Mouse (Mus musculus) megakaryocyte, embryonic 14.5 days (primary cell): ENCODE data around the gene Sytl2. TPM values are rescaled to one million over a fixed set of nuclear protein-coding genes. Genes with fewer than 3 reads are reported as not detected.

Source experiments
- H3K27me3 ChIP-seq: replicated peaks from 2 replicates; pipeline ENCODE3; 2012; ENCODE audit warnings: inconsistent platforms
- H3K36me3 ChIP-seq: replicated peaks from 2 replicates; pipeline ENCODE3; 2012; ENCODE audit warnings: low read length, inconsistent platforms, mixed read lengths
- H3K4me1 ChIP-seq: 2 replicates; pipeline ENCODE4 v1.6.1; 2012; ENCODE audit warnings: inconsistent platforms
- H3K4me3 ChIP-seq: replicated peaks from 2 replicates; pipeline ENCODE3; 2012; ENCODE audit warnings: moderate library complexity, mild to moderate bottlenecking, inconsistent platforms
- H3K9me3 ChIP-seq: 2 replicates; pipeline ENCODE4 v1.6.1; 2012; ENCODE audit warnings: inconsistent platforms
- FLI1 ChIP-seq: IDR thresholded peaks from 2 replicates; pipeline ENCODE4 v1.6.1; 2012; ENCODE audit warnings: low read length, inconsistent platforms, mixed read lengths
- GATA1 ChIP-seq: IDR thresholded peaks from 3 replicates; pipeline ENCODE4 v1.6.1; 2012; ENCODE audit warnings: mixed read lengths, low read length, inconsistent platforms, borderline replicate concordance
- polyA plus RNA-seq: library from polyadenylated mRNA; stranded (reverse); fragments of >175 nt; gene quantifications from 2 replicates; pipeline ENCODE4 v1.2.3, GENCODE M21; 2012; ENCODE audit warnings: low replicate concordance; ENCODE audit not compliant: insufficient read depth

Sytl2 gene
- polyA plus RNA-seq, 1 experiment = 0.37 TPM

DNA sequence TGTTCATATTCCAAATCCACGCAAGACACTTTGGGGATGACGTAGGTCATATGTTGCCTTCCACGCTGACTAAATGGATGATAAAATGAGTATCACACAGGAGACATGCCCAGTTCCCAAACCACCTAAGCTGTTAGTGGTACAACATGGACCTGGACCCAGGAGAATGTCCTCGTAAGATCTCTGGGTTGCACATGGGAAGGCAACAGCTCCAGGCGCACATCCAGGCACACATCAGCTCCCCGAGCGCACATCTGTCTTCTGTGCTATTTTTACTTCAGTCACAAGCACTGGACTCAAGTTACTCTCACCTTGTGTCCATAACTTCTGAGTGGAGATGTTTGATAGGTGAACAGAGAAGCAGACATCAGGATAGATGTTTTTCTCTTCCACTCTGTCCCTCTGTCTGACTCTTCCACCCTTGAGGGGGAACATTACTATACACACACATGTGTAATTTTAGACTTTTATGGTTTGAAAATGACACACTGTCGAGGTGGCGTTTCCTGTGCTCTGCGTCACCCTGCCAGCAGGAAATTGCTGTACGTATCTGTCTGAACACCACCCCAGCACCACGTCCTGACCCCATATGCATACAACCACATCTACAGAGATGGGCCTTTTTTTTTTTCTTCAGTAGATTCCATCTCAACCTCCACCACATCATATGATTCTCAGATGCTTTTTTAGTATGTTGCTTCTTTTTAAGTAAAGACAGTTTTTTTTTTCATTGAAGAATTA is 51.6 kb downstream of the Sytl2 start:
- peak overlapping the region; percentile 78 for H3K4me3 ChIP-seq
- TF ChIP-seq GATA1 = no peak
- peak; percentile 25; the same call in 1 of the 2 replicates for TF ChIP-seq FLI1
- no peaks in the 10 kb centered on the region for H3K27me3 ChIP-seq
- peaks cover 83% of the 10 kb centered on the region for H3K4me1 ChIP-seq
- H3K36me3 ChIP-seq = peaks cover 3% of the 10 kb centered on the region
- H3K9me3 ChIP-seq = no peaks in the 10 kb centered on the region

DNA sequence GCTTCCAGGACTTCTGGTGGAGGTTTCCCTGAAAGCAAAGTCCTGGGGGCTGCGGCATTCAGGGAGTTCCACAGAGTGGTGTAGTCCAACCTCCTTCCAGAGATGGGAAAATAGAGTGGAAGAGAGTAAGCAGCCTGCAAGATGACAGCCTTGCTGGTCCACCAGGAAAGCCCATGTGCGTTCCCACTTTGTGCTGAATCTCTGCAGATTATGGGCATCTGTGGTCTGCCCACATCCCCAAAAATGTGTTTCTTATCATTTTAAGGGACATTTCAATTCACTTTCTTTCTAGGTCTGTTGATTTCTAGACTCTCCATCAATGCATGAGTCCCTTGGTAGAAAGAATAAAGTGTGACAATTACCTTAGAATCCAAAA is 52.2 kb downstream of the Sytl2 start:
- TF ChIP-seq FLI1 (no peak), GATA1 (no peak)
- Histone ChIP-seq H3K36me3 (peaks cover 3% of the 10 kb centered on the region), H3K27me3 (no peaks in the 10 kb centered on the region), H3K9me3 (no peaks in the 10 kb centered on the region), H3K4me3 (no peak overlapping the region), H3K4me1 (peaks cover 77% of the 10 kb centered on the region)

DNA sequence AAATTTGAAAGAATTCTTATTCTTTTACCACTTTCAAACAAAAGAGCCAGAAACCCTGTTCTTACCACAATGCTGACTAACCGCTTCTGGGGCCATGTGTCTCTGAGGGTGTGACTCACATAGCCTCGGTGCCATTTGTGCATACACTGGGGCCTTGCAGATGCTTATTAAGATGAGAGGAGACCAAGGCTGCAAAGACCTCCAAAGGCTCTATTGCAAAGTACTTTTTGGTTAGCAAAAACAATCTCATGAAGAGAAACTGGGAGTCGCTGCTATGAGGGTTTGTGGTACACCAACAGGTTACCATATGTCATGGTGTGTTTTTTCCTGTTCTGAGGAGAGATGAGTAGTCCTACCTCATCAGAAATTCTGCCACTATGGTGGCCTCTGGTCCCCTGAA is 53.4 kb downstream of the Sytl2 start:
- Histone ChIP-seq H3K27me3 (no peaks in the 10 kb centered on the region), H3K4me3 (no peak overlapping the region), H3K4me1 (peaks cover 72% of the 10 kb centered on the region), H3K9me3 (no peaks in the 10 kb centered on the region), H3K36me3 (peaks cover 3% of the 10 kb centered on the region)
- no peak for TF ChIP-seq FLI1
- no peak for TF ChIP-seq GATA1

DNA sequence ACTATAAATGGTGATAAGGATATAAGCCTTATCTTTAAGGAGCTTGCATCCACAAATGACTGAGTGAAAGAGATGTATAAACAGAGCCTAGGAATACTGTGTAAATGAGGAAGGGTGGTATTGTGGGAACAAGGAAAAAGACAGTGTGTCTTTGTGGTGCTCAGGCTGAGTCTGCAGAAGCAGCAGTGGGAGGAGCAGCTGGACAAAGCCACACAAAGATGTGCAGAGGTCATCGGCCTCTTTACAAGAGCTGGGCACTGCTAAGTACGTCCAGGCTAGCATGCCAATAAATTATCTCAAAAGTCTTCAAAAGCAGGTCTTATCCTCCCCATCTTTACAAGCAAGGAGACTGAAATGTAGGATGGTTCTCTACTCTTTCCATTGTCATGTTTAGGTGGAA is 53.9 kb downstream of the Sytl2 start:
- H3K36me3 ChIP-seq = peaks cover 3% of the 10 kb centered on the region
- H3K4me3 ChIP-seq = no peak overlapping the region
- H3K9me3 ChIP-seq = no peaks in the 10 kb centered on the region
- no peak for TF ChIP-seq FLI1
- no peak for TF ChIP-seq GATA1
- no peaks in the 10 kb centered on the region for H3K27me3 ChIP-seq
- peaks cover 67% of the 10 kb centered on the region for H3K4me1 ChIP-seq

DNA sequence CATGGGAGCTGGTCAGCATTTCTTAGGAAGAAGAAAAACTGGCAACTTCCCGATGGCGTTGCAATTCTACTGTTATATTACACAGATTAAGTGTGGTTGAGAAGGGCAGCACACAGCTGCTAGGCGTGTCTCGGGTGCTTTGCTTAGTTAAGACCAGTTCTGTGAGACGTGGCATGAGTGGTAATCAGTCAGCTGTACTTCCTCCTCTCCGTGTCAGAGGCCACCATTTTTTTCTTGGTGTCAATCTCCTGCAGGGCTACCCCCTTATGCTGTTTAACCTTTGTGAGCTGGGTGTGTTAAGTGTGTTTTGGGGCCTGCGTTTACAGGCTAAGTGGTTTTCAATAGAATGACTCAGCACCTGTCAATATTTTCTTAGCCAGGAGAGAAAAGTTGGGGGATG is 60.7 kb downstream of the Sytl2 start:
- Histone ChIP-seq H3K4me3 (peak overlapping the region; percentile 67), H3K36me3 (no peaks in the 10 kb centered on the region), H3K27me3 (no peaks in the 10 kb centered on the region), H3K4me1 (peaks cover 53% of the 10 kb centered on the region), H3K9me3 (no peaks in the 10 kb centered on the region)
- no peak for TF ChIP-seq GATA1
- no peak for TF ChIP-seq FLI1

DNA sequence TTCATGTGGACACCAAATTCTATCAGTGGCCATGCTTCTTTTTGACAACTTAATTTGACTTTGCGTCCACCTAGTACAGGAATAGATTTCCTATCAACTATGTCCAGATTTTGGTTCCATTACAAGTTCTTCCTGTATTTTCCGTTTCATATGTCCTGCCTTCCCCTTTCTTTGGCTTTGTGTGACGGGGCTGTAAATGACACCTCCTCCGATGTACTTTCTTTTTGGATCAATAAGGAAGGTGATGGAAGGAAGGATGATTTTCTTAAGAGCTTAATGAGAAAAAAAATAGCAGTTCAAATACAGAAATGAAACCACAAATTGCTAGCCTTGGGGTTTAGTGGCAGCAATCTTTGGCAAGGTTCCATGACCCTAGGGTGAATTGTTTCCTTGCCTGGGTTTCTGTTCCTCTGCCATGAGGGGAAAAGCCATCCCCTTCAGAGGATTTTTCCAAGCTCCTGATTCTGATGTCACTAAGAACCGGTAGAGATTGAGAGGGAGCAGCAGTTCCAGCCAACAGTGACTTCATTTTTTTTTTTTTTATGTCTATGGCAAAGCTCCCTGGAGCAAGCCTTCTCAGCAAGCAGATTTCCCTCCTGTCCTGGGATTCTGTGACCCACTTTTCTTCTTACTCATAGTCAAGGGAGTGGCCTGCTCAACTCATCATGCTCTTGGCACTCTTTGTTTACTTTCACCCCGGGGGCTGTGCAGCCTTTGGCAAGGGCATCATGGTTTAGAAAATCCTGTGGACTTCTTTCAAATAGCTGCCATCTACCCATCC is 68.2 kb downstream of the Sytl2 start:
- Histone ChIP-seq H3K36me3 (no peaks in the 10 kb centered on the region), H3K9me3 (peaks cover 4% of the 10 kb centered on the region; the same call in 1 of the 2 replicates), H3K4me3 (no peak overlapping the region), H3K27me3 (no peaks in the 10 kb centered on the region), H3K4me1 (peaks cover 74% of the 10 kb centered on the region)
- TF ChIP-seq FLI1 (no peak), GATA1 (no peak)

DNA sequence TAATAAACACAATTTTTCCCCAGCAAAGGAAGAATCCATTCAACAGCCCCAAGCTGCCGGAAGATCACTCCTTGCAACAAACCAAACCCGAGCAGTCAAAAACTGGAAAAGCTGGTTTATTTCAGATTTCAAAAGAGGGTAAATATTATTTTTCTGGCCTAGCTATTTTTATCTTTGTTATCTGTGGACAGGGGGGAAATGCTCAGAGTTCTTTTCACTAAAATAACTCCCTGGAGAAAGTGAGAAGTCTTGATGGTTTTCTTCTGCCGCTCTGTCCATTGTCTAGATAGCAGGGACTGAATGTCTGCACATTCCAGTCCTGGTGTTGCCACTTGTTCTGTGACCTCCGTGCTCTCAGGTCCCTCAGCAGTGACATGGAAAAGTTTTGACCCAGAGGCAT is 70.8 kb downstream of the Sytl2 start:
- Histone ChIP-seq H3K27me3 (no peaks in the 10 kb centered on the region), H3K4me1 (peaks cover 53% of the 10 kb centered on the region), H3K36me3 (no peaks in the 10 kb centered on the region), H3K9me3 (peaks cover 4% of the 10 kb centered on the region; the same call in 1 of the 2 replicates), H3K4me3 (no peak overlapping the region)
- TF ChIP-seq GATA1 (no peak), FLI1 (no peak)

DNA sequence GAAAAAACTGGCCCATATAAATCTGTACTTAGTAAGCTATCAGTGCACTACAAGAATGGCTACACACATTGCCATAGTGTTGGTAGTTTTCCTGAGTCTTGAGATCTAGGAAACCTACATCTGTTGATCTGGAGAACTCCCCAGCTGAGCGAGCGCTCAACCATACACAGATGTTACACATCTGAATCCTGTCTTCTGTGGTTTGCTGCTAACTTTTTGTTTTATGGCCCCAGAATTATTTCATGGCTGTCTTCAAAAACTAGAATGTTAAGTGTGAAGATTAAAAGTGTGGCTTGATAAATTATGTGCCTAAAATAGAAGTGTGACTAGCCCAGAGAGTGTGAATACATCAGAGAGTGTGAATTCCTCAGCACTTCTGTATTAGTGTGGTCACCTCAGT is 82.4 kb downstream of the Sytl2 start:
- Histone ChIP-seq H3K27me3 (peaks cover 4% of the 10 kb centered on the region), H3K4me3 (no peak overlapping the region), H3K36me3 (no peaks in the 10 kb centered on the region), H3K9me3 (no peaks in the 10 kb centered on the region), H3K4me1 (peaks cover 46% of the 10 kb centered on the region)
- TF ChIP-seq GATA1 (no peak), FLI1 (no peak)

DNA sequence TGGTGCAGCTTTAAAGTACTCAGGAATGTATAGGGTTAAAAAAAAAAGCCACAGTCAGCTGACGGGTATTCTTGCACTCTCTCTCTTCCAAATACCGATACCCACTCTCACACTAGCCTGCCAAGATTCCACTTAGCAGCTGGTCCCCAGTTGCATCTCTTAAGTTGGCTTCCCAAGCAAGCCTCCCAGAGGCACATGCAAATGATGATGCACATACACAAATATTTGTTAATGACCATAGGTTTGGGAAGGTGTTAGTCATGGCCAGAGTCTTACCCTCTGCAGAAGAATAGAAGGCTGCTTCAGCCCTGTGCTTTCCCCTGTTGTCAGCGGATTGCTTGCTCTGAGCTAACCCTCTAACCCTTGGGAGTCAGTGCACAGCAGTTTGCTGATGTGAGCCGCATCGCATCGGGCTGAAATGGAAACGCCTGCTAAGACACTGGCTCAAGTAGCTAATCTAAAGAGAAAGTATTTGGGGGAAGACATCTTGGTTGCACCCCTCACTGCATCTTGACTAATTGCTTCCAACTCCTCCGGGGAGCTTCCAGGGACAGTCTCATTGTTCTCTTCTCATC is 84.9 kb downstream of the Sytl2 start:
- no peaks in the 10 kb centered on the region for H3K9me3 ChIP-seq
- H3K4me1 ChIP-seq = peaks cover 30% of the 10 kb centered on the region
- TF ChIP-seq GATA1 = no peak
- no peak for TF ChIP-seq FLI1
- H3K36me3 ChIP-seq = no peaks in the 10 kb centered on the region
- peak overlapping the region; percentile 30 for H3K4me3 ChIP-seq
- H3K27me3 ChIP-seq = peaks cover 4% of the 10 kb centered on the region

DNA sequence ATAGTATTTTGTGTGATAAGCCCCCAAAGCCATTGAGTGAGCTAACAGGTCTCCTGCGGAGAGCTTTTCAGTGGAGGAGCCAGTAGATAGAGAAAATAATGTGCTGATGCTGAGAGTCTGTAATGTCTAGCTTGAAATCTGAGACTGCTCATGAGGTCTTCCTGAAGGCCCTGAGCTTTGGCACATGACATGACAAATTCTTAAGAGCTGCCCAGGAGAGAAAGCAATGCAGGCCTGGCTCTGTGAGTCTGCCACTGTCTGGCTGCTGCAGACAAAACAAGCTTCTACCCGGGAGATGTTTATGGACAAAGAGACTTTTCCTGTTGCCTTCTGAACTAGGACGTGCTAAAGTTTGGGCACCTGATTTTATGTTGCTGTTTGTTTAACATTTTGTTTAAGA is 87.7 kb downstream of the Sytl2 start:
- H3K4me3 ChIP-seq = no peak overlapping the region
- TF ChIP-seq GATA1 (no peak), FLI1 (no peak)
- peaks cover 13% of the 10 kb centered on the region for H3K4me1 ChIP-seq
- H3K27me3 ChIP-seq = peaks cover 6% of the 10 kb centered on the region
- H3K36me3 ChIP-seq = no peaks in the 10 kb centered on the region
- no peaks in the 10 kb centered on the region for H3K9me3 ChIP-seq

DNA sequence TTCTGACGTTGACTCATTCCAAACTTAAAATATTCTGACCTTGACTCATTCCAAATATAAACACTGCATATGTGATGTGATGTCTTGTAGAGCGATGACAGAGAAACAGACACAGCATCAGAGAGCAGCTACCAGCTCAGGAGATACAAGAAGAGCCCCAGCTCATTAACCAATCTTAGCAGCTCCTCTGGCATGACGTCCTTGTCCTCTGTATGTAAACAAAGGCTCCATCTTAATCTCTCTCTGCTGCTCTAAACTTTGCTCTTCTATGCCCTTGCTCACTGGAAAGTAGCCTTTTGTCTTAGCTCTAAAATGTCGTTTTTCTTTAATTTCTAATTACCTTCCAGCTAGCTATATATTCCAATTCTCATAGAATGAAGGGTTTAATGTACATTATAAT is 93.0 kb downstream of the Sytl2 start:
- TF ChIP-seq GATA1 (no peak), FLI1 (no peak)
- no peaks in the 10 kb centered on the region for H3K9me3 ChIP-seq
- no peaks in the 10 kb centered on the region for H3K4me1 ChIP-seq
- no peaks in the 10 kb centered on the region for H3K36me3 ChIP-seq
- peaks cover 5% of the 10 kb centered on the region for H3K27me3 ChIP-seq
- H3K4me3 ChIP-seq = no peak overlapping the region
